Mouse (Mus musculus) ovary, postnatal 10 days (tissue): ENCODE data around the gene Cmc2.

Experiments
- DNase-seq: peaks from one replicate; pipeline ENCODE4 v3.0.0; 2022; ENCODE audit warnings: low spot score

Gene Cmc2

GRCm38 (mm10) chr8:116842678-116843077, 78.6 kb downstream of the Cmc2 start:
- no peak for DNase-seq
